Mouse (Mus musculus) testis, adult 2 months (tissue): ENCODE measurements around the gene Pygm. TPM values are rescaled to one million over a fixed set of nuclear protein-coding genes. Genes with fewer than 3 reads are reported as not detected.

ENCODE experiments used
- H3K27ac ChIP-seq: fragments of 200-500 bp; 2 replicates; pipeline ENCODE4 v1.5.1; 2012; ENCODE audit warnings: low read depth, low read length; ENCODE audit not compliant: control insufficient read depth, insufficient read depth
- H3K27me3 ChIP-seq: fragments of 200-500 bp; 2 replicates; pipeline ENCODE4 v1.6.1; 2012; ENCODE audit warnings: mild to moderate bottlenecking, low read length, moderate library complexity; ENCODE audit not compliant: control insufficient read depth, insufficient read depth
- H3K36me3 ChIP-seq: fragments of 200-500 bp; 2 replicates; pipeline ENCODE4 v1.6.1; 2012; ENCODE audit warnings: mild to moderate bottlenecking, low read length; ENCODE audit not compliant: control insufficient read depth, insufficient read depth
- H3K4me1 ChIP-seq: fragments of 200-500 bp; 2 replicates; pipeline ENCODE4 v1.6.1; 2012; ENCODE audit warnings: low read length; ENCODE audit not compliant: control insufficient read depth, insufficient read depth
- H3K4me3 ChIP-seq: fragments of 200-500 bp; 2 replicates; pipeline ENCODE4 v1.5.1; 2012; ENCODE audit warnings: low read depth, mild to moderate bottlenecking, low read length, moderate library complexity, mixed read lengths; ENCODE audit not compliant: control insufficient read depth
- CTCF ChIP-seq: fragments of 200-500 bp; IDR thresholded peaks from 2 replicates; pipeline ENCODE4 v1.5.1; 2012; ENCODE audit warnings: low read depth, mild to moderate bottlenecking, inconsistent platforms, low read length, moderate library complexity; ENCODE audit not compliant: control insufficient read depth, insufficient read depth, insufficient replicate concordance
- POLR2A ChIP-seq: fragments of 200-500 bp; IDR thresholded peaks from 2 replicates; pipeline ENCODE4 v1.6.1; 2012; ENCODE audit warnings: low read depth, mild to moderate bottlenecking, inconsistent platforms, low read length, moderate library complexity; ENCODE audit not compliant: control insufficient read depth
- polyA plus RNA-seq: library from polyadenylated mRNA; depleted of rRNA; stranded (reverse); fragments of >200 nt; gene quantifications from 2 replicates; pipeline ENCODE4 v1.2.3, GENCODE M21; 2012

Gene Pygm
- polyA plus RNA-seq, 1 experiment = 6.9 TPM

GRCm38 (mm10) chr19:6421211-6421590 is 37.0 kb downstream of the Pygm start:
- Histone ChIP-seq H3K4me1 (peaks cover 3% of the 10 kb centered on the region), H3K27me3 (no peaks in the 10 kb centered on the region), H3K4me3 (no peak overlapping the region), H3K36me3 (no peaks in the 10 kb centered on the region), H3K27ac (no peak overlapping the region)
- no peak for TF ChIP-seq POLR2A
- TF ChIP-seq CTCF = no peak

DNA sequence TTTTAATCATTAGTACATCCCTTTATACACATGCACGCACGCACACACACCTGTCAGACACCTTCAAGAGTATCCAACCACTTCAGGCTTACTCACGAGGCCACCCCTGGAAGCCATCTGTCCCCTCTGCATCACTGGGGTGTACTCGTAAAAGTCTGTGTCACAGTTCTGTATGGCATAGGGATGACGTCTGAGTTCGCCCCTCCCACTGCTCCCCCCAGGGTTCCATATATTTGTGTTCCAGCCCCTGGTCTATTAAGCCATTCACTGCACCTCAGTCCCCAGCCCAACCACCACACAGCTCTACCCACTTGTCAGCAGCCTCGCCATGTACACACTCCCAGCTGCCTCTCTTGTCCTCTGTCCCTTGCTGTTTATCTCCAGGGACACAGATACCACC is 37.8 kb downstream of the Pygm start:
- TF ChIP-seq CTCF = no peak
- no peak overlapping the region for H3K4me3 ChIP-seq
- no peak overlapping the region for H3K27ac ChIP-seq
- H3K27me3 ChIP-seq = no peaks in the 10 kb centered on the region
- peaks cover 3% of the 10 kb centered on the region for H3K4me1 ChIP-seq
- H3K36me3 ChIP-seq = no peaks in the 10 kb centered on the region

- Histone ChIP-seq H3K4me1 (peaks cover 7% of the 10 kb centered on the region), H3K27ac (no peak overlapping the region), H3K36me3 (no peaks in the 10 kb centered on the region), H3K27me3 (no peaks in the 10 kb centered on the region), H3K4me3 (no peak overlapping the region)
- TF ChIP-seq CTCF = no peak
- no peak for TF ChIP-seq POLR2A
Observed at GRCm38 (mm10) chr19:6423241-6423640, 39.0 kb downstream of the Pygm start.

GRCm38 (mm10) chr19:6424137-6424881 is 40.1 kb downstream of the Pygm start:
- Histone ChIP-seq H3K4me3 (no peak overlapping the region), H3K27ac (no peak overlapping the region), H3K36me3 (no peaks in the 10 kb centered on the region), H3K4me1 (peaks cover 15% of the 10 kb centered on the region), H3K27me3 (no peaks in the 10 kb centered on the region)
- TF ChIP-seq POLR2A (no peak), CTCF (no peak)

- Histone ChIP-seq H3K36me3 (no peaks in the 10 kb centered on the region), H3K27ac (no peak overlapping the region), H3K4me3 (no peak overlapping the region), H3K27me3 (no peaks in the 10 kb centered on the region), H3K4me1 (peaks cover 15% of the 10 kb centered on the region)
- no peak for TF ChIP-seq POLR2A
- TF ChIP-seq CTCF = no peak
Observed at GRCm38 (mm10) chr19:6425595-6425994, 41.4 kb downstream of the Pygm start.

GRCm38 (mm10) chr19:6426703-6427500 is 42.7 kb downstream of the Pygm start:
- no peaks in the 10 kb centered on the region for H3K36me3 ChIP-seq
- H3K4me1 ChIP-seq = peaks cover 15% of the 10 kb centered on the region
- TF ChIP-seq POLR2A (no peak), CTCF (no peak)
- no peaks in the 10 kb centered on the region for H3K27me3 ChIP-seq
- H3K4me3 ChIP-seq = no peak overlapping the region
- H3K27ac ChIP-seq = no peak overlapping the region

- H3K36me3 ChIP-seq = no peaks in the 10 kb centered on the region
- H3K27me3 ChIP-seq = no peaks in the 10 kb centered on the region
- no peak overlapping the region for H3K27ac ChIP-seq
- no peak for TF ChIP-seq CTCF
- no peak for TF ChIP-seq POLR2A
- peak overlapping the region; percentile 73 for H3K4me3 ChIP-seq
- H3K4me1 ChIP-seq = peaks cover 15% of the 10 kb centered on the region
Observed at GRCm38 (mm10) chr19:6427653-6428434, 43.6 kb downstream of the Pygm start.
